Mouse (Mus musculus) CH12.LX (cell line): ENCODE results near the gene Pex19. TPM values are rescaled to one million over a fixed set of nuclear protein-coding genes. Genes with fewer than 3 reads are reported as not detected.

Source experiments
- DNase-seq: peaks from one replicate; pipeline ENCODE4 v3.0.0-alpha.2; 2013; ENCODE audit errors: extremely low read depth
- H3K27ac ChIP-seq: 2 replicates; pipeline ENCODE4 v1.5.1; 2012; ENCODE audit warnings: low read depth, mild to moderate bottlenecking, control low read depth, moderate library complexity; ENCODE audit not compliant: insufficient read depth
- H3K27me3 ChIP-seq: replicated peaks from 2 replicates; pipeline ENCODE3; 2012; ENCODE audit warnings: inconsistent platforms
- H3K36me3 ChIP-seq, 2 experiments: replicated peaks in 1 of 2; 2 replicates each; pipeline versions ENCODE3 to v1.6.1; 2012; ENCODE audit warnings: inconsistent platforms in 1 of 2, low read length in 1 of 2, mild to moderate bottlenecking in 1 of 2, mixed read lengths in 1 of 2, moderate library complexity in 1 of 2; ENCODE audit not compliant: control insufficient read depth in 1 of 2, insufficient read depth in 1 of 2
- H3K4me1 ChIP-seq, 2 experiments: 2 replicates each; pipeline ENCODE4 v1.6.1; 2012; ENCODE audit warnings: inconsistent platforms in 1 of 2, moderate library complexity in 1 of 2; ENCODE audit not compliant: insufficient read depth in 2 of 2, control insufficient read depth in 1 of 2
- H3K4me2 ChIP-seq: 2 replicates; pipeline ENCODE4 v1.6.1; 2012; ENCODE audit warnings: low read depth, mild to moderate bottlenecking, control low read depth; ENCODE audit not compliant: poor library complexity, insufficient read depth, severe bottlenecking
- H3K4me3 ChIP-seq, 3 experiments: fragments of 150-350 bp in 1 of 3; sonication (generic) in 1 of 3; replicated peaks in 1 of 3; 2 replicates each; pipeline versions ENCODE3 to v1.5.1; 2011 to 2012; ENCODE audit warnings: low read depth in 2 of 3, low read length in 2 of 3, mild to moderate bottlenecking in 2 of 3, moderate library complexity in 2 of 3, control low read depth in 1 of 3, improper control_type of control experiment in 1 of 3, inconsistent platforms in 1 of 3, mixed read lengths in 1 of 3; ENCODE audit not compliant: poor library complexity in 1 of 3
- H3K79me2 ChIP-seq: replicated peaks from 2 replicates; pipeline ENCODE4 v1.6.1; 2012; ENCODE audit warnings: mild to moderate bottlenecking, moderate library complexity; ENCODE audit not compliant: control insufficient read depth, poor library complexity, insufficient read depth, severe bottlenecking; ENCODE audit errors: extremely low read depth
- H3K9ac ChIP-seq: 2 replicates; pipeline ENCODE4 v1.6.1; 2012; ENCODE audit warnings: low read depth, mild to moderate bottlenecking, control low read depth, moderate library complexity; ENCODE audit not compliant: insufficient read depth
- H3K9me3 ChIP-seq: replicated peaks from 2 replicates; pipeline ENCODE3; 2012; ENCODE audit warnings: low read length, inconsistent platforms, mixed read lengths
- BHLHE40 ChIP-seq: IDR thresholded peaks from 2 replicates; pipeline ENCODE4 v1.6.1; 2011; ENCODE audit warnings: mild to moderate bottlenecking, low read depth, low read length, improper control_type of control experiment
- GABPA ChIP-seq: IDR thresholded peaks from 2 replicates; pipeline ENCODE4 v1.6.1; 2012; ENCODE audit warnings: low read depth, low read length, improper control_type of control experiment, inconsistent platforms; ENCODE audit not compliant: insufficient replicate concordance
- HCFC1 ChIP-seq: IDR thresholded peaks from 2 replicates; pipeline ENCODE4 v1.6.1; 2012; ENCODE audit warnings: low read depth, mild to moderate bottlenecking, inconsistent platforms, low read length, improper control_type of control experiment
- KAT2A ChIP-seq: IDR thresholded peaks from 2 replicates; pipeline ENCODE4 v1.6.1; 2012; ENCODE audit warnings: low read length, improper control_type of control experiment, inconsistent platforms; ENCODE audit not compliant: insufficient replicate concordance
- MAX ChIP-seq: IDR thresholded peaks from 2 replicates; pipeline ENCODE4 v1.6.1; 2011; ENCODE audit warnings: low read length, improper control_type of control experiment
- MAZ ChIP-seq: IDR thresholded peaks from 2 replicates; pipeline ENCODE4 v1.6.1; 2012; ENCODE audit warnings: low read depth, mild to moderate bottlenecking, inconsistent platforms, low read length, improper control_type of control experiment, moderate library complexity
- MEF2A ChIP-seq: IDR thresholded peaks from 2 replicates; pipeline ENCODE4 v1.6.1; 2014; ENCODE audit warnings: low read depth, mild to moderate bottlenecking, inconsistent platforms, low read length, improper control_type of control experiment, borderline replicate concordance
- MXI1 ChIP-seq: IDR thresholded peaks from 2 replicates; pipeline ENCODE4 v1.6.1; 2011; ENCODE audit warnings: mild to moderate bottlenecking, low read depth, low read length, improper control_type of control experiment
- MYC ChIP-seq: IDR thresholded peaks from 2 replicates; pipeline ENCODE4 v1.6.1; 2011; ENCODE audit warnings: low read depth, mild to moderate bottlenecking, improper control_type of control experiment, low read length
- NELFE ChIP-seq: IDR thresholded peaks from 2 replicates; pipeline ENCODE4 v1.6.1; 2011; ENCODE audit warnings: low read depth, low read length, improper control_type of control experiment
- NRF1 ChIP-seq: IDR thresholded peaks from 2 replicates; pipeline ENCODE4 v1.6.1; 2014; ENCODE audit warnings: low read depth, mild to moderate bottlenecking, inconsistent platforms, low read length, improper control_type of control experiment, moderate library complexity
- POLR2AphosphoS2 ChIP-seq: IDR thresholded peaks from 2 replicates; pipeline ENCODE4 v1.6.1; 2011; ENCODE audit warnings: low read depth, low read length, improper control_type of control experiment
- RAD21 ChIP-seq: IDR thresholded peaks from 2 replicates; pipeline ENCODE4 v1.6.1; 2011; ENCODE audit warnings: low read depth, mild to moderate bottlenecking, low read length, improper control_type of control experiment, moderate library complexity
- RCOR1 ChIP-seq: conservative IDR thresholded peaks from 2 replicates; pipeline ENCODE4 v1.6.1; 2012; ENCODE audit warnings: low read depth, mild to moderate bottlenecking, inconsistent platforms, low read length, improper control_type of control experiment
- TCF12 ChIP-seq: IDR thresholded peaks from 2 replicates; pipeline ENCODE4 v1.6.1; 2014; ENCODE audit warnings: low read depth, mild to moderate bottlenecking, inconsistent platforms, low read length, improper control_type of control experiment
- dilution Hi-C: fragments of 300-500 bp; cut with MboI; formaldehyde crosslinking; loops from 2 replicates; pipeline ENCODE4 v1.14.3; 2020; ENCODE audit warnings: low sequenced_read_pairs; ENCODE audit not compliant: extremely low pct_unique_long_range_greater_than_20kb, extremely low pct_ligation_motif_present
- in situ Hi-C: fragments of 300-500 bp; cut with MboI; formaldehyde crosslinking; loops from 3 replicates; pipeline ENCODE4 v1.14.3; 2019; ENCODE audit warnings: low sequenced_read_pairs, low pct_ligation_motif_present, low pct_unique_long_range_greater_than_20kb, mixed read lengths
- polyA plus RNA-seq: library from polyadenylated mRNA; unstranded; fragments of >175 nt; gene quantifications from 2 replicates; pipeline ENCODE4 v1.2.1, GENCODE M21; 2012; ENCODE audit warnings: low read depth; ENCODE audit not compliant: insufficient read length
- total RNA-seq, 2 experiments: library from RNA; depleted of rRNA; stranded (reverse); fragments of 300-350 nt in 1 of 2; fragments of >200 nt in 1 of 2; gene quantifications; 2 replicates each; pipeline ENCODE4 v1.2.3; 2012 to 2014

Pex19 gene
- total and polyA plus RNA-seq, 3 experiments: 43.5 to 58.2 (median 53.6) TPM

DNA sequence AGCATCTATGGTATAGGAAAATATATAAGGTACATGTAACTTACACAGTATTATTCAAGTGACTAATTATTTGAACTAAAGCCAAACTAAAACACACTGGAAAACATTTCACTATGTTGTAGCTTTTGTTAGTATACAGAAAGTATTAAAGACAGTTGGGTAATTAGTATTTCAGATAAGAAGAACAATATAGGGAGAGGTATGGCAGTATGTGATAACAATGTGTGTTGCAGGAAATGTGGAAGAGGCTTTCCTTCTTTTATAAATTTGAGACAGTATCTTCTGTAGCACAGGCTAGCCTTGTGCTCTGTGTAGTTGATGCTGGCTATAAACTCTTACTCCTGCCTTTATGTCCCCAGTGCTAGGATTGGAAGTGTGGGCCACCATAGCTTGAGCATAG is 57.4 kb downstream of the Pex19 start:
- Histone ChIP-seq H3K9ac (no peak overlapping the region), H3K9me3 (no peaks in the 10 kb centered on the region), H3K79me2 (no peaks in the 10 kb centered on the region), H3K4me1 (no peaks in the 10 kb centered on the region), H3K36me3 (peaks cover 50 to 89% of the 10 kb centered on the region in 2 experiments), H3K27me3 (no peaks in the 10 kb centered on the region), H3K4me3 (no peak overlapping the region), H3K27ac (no peak overlapping the region)
- dilution Hi-C loops: no loop called here
- DNase-seq: no peak
- in situ Hi-C loops: no loop called here
- TF ChIP-seq MEF2A: no peak
- no peak for TF ChIP-seq KAT2A
- no peak for TF ChIP-seq BHLHE40
- no peak for TF ChIP-seq TCF12
- no peak for TF ChIP-seq RAD21
- TF ChIP-seq GABPA: no peak
- TF ChIP-seq POLR2AphosphoS2: no peak
- TF ChIP-seq MYC: no peak
- no peak for TF ChIP-seq MAZ
- no peak for TF ChIP-seq MXI1
- no peak for TF ChIP-seq HCFC1
- no peak for TF ChIP-seq MAX
- no peak for TF ChIP-seq NRF1
- TF ChIP-seq NELFE: no peak
- TF ChIP-seq RCOR1: no peak
- TF ChIP-seq, all 38 proteins: peak for 0
- H3K4me2 ChIP-seq: no peak overlapping the region

Other genes starting within 250 kb of the Pex19 start
- gene Gm10521, start 231.1 kb upstream of the Pex19 start, total RNA-seq (2012; rRNA removed): 0.17 and 0.21 TPM in 2 replicates
- gene Gm10521, start 231.1 kb upstream of the Pex19 start, total RNA-seq (2014; rRNA removed): 0.13 and 0.16 TPM in 2 replicates
- gene Gm10521, start 231.1 kb upstream of the Pex19 start, polyA plus RNA-seq: 1.6 and 1.7 TPM in 2 replicates
- 50.9 and 75.8 TPM in 2 replicates for gene Slamf6, start 209.2 kb upstream of the Pex19 start, total RNA-seq (2012; rRNA removed)
- 172 and 180 TPM in 2 replicates for gene Slamf6, start 209.2 kb upstream of the Pex19 start, total RNA-seq (2014; rRNA removed)
- 124 and 127 TPM in 2 replicates for gene Slamf6, start 209.2 kb upstream of the Pex19 start, polyA plus RNA-seq
- 5.0 and 7.3 TPM in 2 replicates for gene Vangl2, start 98.3 kb upstream of the Pex19 start, total RNA-seq (2012; rRNA removed)
- 3.6 and 4.1 TPM in 2 replicates for gene Vangl2, start 98.3 kb upstream of the Pex19 start, total RNA-seq (2014; rRNA removed)
- 7.9 and 9.4 TPM in 2 replicates for gene Vangl2, start 98.3 kb upstream of the Pex19 start, polyA plus RNA-seq
- gene Nhlh1, start 69.2 kb upstream of the Pex19 start, total RNA-seq (2012; rRNA removed): not detected in 2 replicates
- not detected in 2 replicates for gene Nhlh1, start 69.2 kb upstream of the Pex19 start, total RNA-seq (2014; rRNA removed)
- gene Nhlh1, start 69.2 kb upstream of the Pex19 start, polyA plus RNA-seq: 0.16 TPM in 1 of 2 replicates, not detected in the other
- 158 and 165 TPM in 2 replicates for gene Copa, start 44.2 kb upstream of the Pex19 start, total RNA-seq (2012; rRNA removed)
- gene Copa, start 44.2 kb upstream of the Pex19 start, total RNA-seq (2014; rRNA removed): 155 and 157 TPM in 2 replicates
- 160 and 165 TPM in 2 replicates for gene Copa, start 44.2 kb upstream of the Pex19 start, polyA plus RNA-seq
- gene Ncstn, start 44.0 kb upstream of the Pex19 start, total RNA-seq (2012; rRNA removed): 21.5 and 24.5 TPM in 2 replicates
- gene Ncstn, start 44.0 kb upstream of the Pex19 start, total RNA-seq (2014; rRNA removed): 12.4 and 15.0 TPM in 2 replicates
- gene Ncstn, start 44.0 kb upstream of the Pex19 start, polyA plus RNA-seq: 52.4 and 56.1 TPM in 2 replicates
- gene Dcaf8, start 21.3 kb downstream of the Pex19 start, total RNA-seq (2012; rRNA removed): 47.7 and 58.5 TPM in 2 replicates
- 46.2 and 50.1 TPM in 2 replicates for gene Dcaf8, start 21.3 kb downstream of the Pex19 start, total RNA-seq (2014; rRNA removed)
- gene Dcaf8, start 21.3 kb downstream of the Pex19 start, polyA plus RNA-seq: 77.2 and 80.7 TPM in 2 replicates
- 14.9 and 15.6 TPM in 2 replicates for gene Pea15a, start 80.0 kb downstream of the Pex19 start, total RNA-seq (2012; rRNA removed)
- 21.5 and 23.7 TPM in 2 replicates for gene Pea15a, start 80.0 kb downstream of the Pex19 start, total RNA-seq (2014; rRNA removed)
- 50.6 and 52.1 TPM in 2 replicates for gene Pea15a, start 80.0 kb downstream of the Pex19 start, polyA plus RNA-seq
- gene Casq1, start 93.1 kb downstream of the Pex19 start, total RNA-seq (2012; rRNA removed): 0.21 TPM in 1 of 2 replicates, not detected in the other
- gene Casq1, start 93.1 kb downstream of the Pex19 start, total RNA-seq (2014; rRNA removed): not detected in 2 replicates
- gene Casq1, start 93.1 kb downstream of the Pex19 start, polyA plus RNA-seq: 0.96 and 0.98 TPM in 2 replicates
- not detected in 2 replicates for gene Atp1a4, start 131.7 kb downstream of the Pex19 start, total RNA-seq (2012; rRNA removed)
- not detected in 2 replicates for gene Atp1a4, start 131.7 kb downstream of the Pex19 start, total RNA-seq (2014; rRNA removed)
- gene Atp1a4, start 131.7 kb downstream of the Pex19 start, polyA plus RNA-seq: 0.07 TPM in 1 of 2 replicates, not detected in the other
- gene Igsf8, start 134.9 kb downstream of the Pex19 start, total RNA-seq (2012; rRNA removed): 29.3 and 37.0 TPM in 2 replicates
- gene Igsf8, start 134.9 kb downstream of the Pex19 start, total RNA-seq (2014; rRNA removed): 7.4 and 8.3 TPM in 2 replicates
- 22.1 and 25.9 TPM in 2 replicates for gene Igsf8, start 134.9 kb downstream of the Pex19 start, polyA plus RNA-seq
- 0.13 and 0.21 TPM in 2 replicates for gene Atp1a2, start 171.3 kb downstream of the Pex19 start, total RNA-seq (2012; rRNA removed)
- 0.03 and 0.07 TPM in 2 replicates for gene Atp1a2, start 171.3 kb downstream of the Pex19 start, total RNA-seq (2014; rRNA removed)
- 0.23 and 0.33 TPM in 2 replicates for gene Atp1a2, start 171.3 kb downstream of the Pex19 start, polyA plus RNA-seq
- 0.04 TPM in 1 of 2 replicates, not detected in the other for gene Kcnj9, start 202.6 kb downstream of the Pex19 start, total RNA-seq (2012; rRNA removed)
- not detected in 2 replicates for gene Kcnj9, start 202.6 kb downstream of the Pex19 start, total RNA-seq (2014; rRNA removed)
- 0.07 and 0.10 TPM in 2 replicates for gene Kcnj9, start 202.6 kb downstream of the Pex19 start, polyA plus RNA-seq
- gene Kcnj10, start 214.5 kb downstream of the Pex19 start, total RNA-seq (2012; rRNA removed): 0.08 and 0.13 TPM in 2 replicates
- not detected in 2 replicates for gene Kcnj10, start 214.5 kb downstream of the Pex19 start, total RNA-seq (2014; rRNA removed)
- gene Kcnj10, start 214.5 kb downstream of the Pex19 start, polyA plus RNA-seq: 0.06 TPM in 1 of 2 replicates, not detected in the other
- gene Pigm, start 249.8 kb downstream of the Pex19 start, total RNA-seq (2012; rRNA removed): 8.6 and 9.5 TPM in 2 replicates
- gene Pigm, start 249.8 kb downstream of the Pex19 start, total RNA-seq (2014; rRNA removed): 13.8 and 14.3 TPM in 2 replicates
- gene Pigm, start 249.8 kb downstream of the Pex19 start, polyA plus RNA-seq: 8.7 and 10.7 TPM in 2 replicates